Mouse (Mus musculus) ZHBTc4 (cell line): ENCODE measurements around the gene Defb21.

ENCODE experiments used
- DNase-seq: peaks from one replicate; pipeline ENCODE4 v3.0.0-alpha.2; 2011; ENCODE audit warnings: low read depth, low spot score

Gene Defb21

GRCm38 (mm10) chr2:152572114-152572794 lies at the start of gene Defb21:
TSS of gene Defb21 (plus strand) at chr2:152572744.
- peak; percentile 71 for DNase-seq

- DNase-seq = peak; percentile 72
Measured at GRCm38 (mm10) chr2:152539944-152540710, 32.4 kb upstream of the Defb21 start, which contains the start of gene Defb29. TSS of gene Defb29 (minus strand) at chr2:152540098.

GRCm38 (mm10) chr2:152541979-152542378 lies 30.6 kb upstream of the Defb21 start:
- no peak for DNase-seq

GRCm38 (mm10) chr2:152542897-152543296 lies 29.6 kb upstream of the Defb21 start:
- peak; percentile 42 for DNase-seq

DNA sequence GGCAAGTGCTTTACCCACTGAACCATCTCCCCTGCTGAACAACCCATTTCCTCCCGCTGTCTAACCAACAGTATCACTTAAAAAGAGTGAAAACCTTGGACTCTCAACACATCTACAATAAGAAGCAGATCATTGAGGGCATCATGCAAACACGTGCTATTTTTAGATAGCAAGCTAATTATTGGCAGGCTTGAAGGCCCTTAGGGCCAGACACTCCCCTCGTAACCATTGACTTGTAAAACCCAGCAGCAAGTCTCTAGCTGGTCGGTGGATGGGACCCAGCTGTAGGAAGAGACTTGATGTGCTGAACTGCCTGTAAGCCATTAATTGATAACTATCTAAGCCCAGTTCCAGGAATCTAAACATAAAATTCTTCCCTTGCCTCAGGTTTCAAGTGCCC lies 29.1 kb upstream of the Defb21 start:
- peak; percentile 33 for DNase-seq

GRCm38 (mm10) chr2:152544691-152545090 lies 27.9 kb upstream of the Defb21 start:
- peak; percentile 70 for DNase-seq

DNA sequence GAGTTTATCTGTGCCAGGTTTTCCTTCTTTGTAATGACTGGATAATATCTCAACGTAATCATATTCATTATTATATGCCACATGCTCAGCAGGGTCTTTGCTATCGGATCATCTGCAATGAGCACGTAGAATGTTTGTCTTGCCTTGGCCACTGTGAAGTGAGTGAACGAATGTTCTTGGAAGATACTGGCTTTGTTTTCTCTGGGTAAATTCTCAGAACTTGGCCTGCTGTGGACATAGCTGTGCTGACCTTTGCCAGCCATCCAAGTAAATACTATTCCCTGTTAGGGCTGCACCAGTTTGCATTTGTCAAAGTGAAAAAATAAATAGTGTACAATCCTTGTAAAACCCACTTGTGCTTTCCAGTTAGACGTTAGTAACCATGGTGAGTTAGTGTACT lies 24.4 kb upstream of the Defb21 start:
- DNase-seq = no peak

GRCm38 (mm10) chr2:152553774-152554423 lies 18.6 kb upstream of the Defb21 start:
- DNase-seq = peak; percentile 72

DNA sequence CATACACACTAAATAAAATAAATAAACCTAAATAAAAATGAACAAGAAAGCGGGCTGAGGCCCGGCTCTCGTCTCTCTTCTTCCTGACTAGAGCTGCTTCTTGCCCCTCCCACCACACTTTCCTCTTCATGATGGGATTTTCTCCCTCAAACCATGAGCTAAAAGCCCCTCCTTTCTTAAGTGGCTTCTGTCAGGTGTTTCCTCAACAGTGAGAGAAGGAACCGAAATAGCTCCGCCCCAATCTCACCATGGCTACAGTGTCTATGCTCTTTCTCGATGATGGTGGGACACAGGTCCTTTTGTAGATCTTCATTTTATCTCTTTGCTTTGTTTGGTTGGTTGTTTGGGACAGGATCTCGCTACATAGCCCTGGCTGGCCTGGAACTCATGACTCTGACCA lies 15.9 kb upstream of the Defb21 start:
- DNase-seq = no peak

DNA sequence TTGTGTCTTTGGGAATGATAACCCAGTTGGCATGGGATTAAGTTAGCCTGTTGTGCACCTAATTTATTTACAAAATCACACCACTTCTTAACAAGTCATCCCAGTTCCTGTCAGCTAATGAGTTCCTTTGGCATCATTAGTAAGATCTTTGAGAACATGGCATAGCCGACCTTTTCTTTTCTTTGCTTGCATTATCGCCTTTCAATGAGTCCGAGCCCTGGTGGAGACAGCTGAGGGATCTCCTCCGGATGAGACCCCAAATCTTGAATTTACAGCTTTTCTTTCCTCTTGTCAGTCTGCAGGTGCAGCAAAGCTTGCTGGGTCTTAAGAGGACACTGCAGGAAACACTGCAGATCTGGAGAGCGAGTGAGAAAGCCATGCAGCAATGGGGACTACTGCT lies 3.5 kb upstream of the Defb21 start, which contains the start of gene Gm17416:
TSS of gene Gm17416 (plus strand) at position 301 of the 400 bp plus-strand sequence.
- DNase-seq = no peak

DNA sequence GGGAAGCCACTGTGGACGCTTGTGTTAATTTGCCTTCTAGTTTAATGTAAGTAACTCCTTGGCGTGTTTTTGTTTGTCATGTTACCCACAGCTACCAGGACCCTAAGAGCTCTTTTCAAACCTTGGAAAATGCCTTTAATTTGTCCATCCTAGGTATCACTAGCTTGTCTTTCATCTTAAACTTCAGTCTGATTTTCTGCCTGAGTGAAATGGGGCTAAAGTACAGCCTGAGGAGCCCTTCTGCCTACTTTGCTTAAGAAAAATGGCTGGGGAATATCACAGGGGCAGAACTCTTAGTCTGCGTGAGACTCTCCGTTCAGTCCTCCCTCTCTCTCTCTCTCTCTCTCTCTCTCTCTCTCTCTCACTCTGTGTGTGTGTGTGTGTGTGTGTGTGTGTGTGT lies 2.7 kb upstream of the Defb21 start:
- no peak for DNase-seq

DNA sequence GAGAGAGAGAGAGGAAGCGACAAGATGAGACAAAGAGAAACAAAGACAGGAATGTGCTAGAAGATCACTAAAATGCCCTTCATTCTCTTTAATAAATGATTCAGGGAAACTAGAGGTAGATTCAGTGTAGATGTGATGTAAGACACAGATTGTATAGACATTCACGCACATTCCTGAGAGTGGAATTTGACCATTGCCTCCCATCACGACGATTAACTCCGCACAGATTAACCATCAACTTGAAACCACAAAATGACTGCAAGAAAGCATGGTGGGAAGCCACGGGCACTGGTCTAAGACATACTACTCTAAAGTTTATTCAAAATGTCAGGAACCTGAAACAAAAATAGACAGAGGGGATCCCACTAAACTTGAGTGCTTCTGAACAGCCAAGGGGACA lies 2.2 kb upstream of the Defb21 start:
- DNase-seq = no peak

GRCm38 (mm10) chr2:152573484-152573883 lies 940 bp downstream of the Defb21 start:
- DNase-seq = no peak

- DNase-seq = no peak
Measured at GRCm38 (mm10) chr2:152580107-152580506, 7.6 kb downstream of the Defb21 start, which contains the start of gene Defb19. TSS of gene Defb19 (minus strand) at chr2:152580312.

- no peak for DNase-seq
Measured at GRCm38 (mm10) chr2:152580612-152581011, 8.1 kb downstream of the Defb21 start.

DNA sequence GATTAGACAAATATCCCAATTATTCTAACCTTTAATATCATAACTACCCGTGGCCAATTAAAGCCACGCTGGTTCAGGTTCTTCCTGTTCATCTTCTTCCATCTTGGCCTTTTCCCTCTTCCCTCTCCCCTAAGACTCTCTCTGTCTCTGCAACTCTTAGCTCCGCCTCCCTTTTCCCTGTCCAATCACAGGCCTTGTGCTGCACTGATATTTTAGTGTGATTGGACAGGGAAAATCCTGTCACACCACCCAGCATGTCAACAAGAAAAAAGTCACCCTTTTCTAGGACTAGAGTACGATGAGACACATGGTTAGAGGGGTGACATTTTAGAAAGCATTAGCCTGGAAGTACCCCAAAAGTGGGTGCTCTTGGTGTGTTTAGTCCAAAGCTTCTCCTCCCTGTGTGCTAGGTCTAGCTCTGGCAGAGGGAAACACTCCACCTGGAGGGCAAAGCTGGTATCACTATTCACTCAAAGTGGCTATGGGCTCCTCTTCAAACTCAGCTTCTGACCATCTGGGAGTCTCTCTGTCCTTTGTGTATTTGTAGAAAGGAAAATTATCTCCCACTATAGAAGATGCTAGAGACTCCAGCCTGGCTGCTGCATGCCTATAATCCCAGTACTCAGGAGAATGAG lies 14.5 kb downstream of the Defb21 start:
- DNase-seq = peak; percentile 48

- no peak for DNase-seq
Measured at GRCm38 (mm10) chr2:152588450-152588849, 15.9 kb downstream of the Defb21 start.

DNA sequence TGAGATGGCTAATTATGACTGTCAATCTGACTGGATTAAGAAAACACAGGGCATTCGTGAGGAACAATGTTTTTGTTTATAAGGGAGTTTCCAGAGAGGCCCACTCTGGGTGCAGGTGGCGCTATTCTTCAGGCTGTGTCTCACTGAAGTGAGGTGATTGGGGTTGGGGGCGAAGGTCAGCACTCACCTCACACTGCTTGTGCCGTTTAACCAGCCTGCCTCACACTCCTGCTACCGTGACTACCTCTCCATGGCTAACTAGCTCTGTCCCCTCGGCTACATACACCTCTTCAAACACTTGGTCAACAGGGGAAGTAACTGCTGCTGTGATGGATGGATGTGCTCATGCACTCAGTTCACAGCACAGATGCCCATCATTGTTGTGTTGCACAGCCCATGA lies 16.5 kb downstream of the Defb21 start:
- no peak for DNase-seq

DNA sequence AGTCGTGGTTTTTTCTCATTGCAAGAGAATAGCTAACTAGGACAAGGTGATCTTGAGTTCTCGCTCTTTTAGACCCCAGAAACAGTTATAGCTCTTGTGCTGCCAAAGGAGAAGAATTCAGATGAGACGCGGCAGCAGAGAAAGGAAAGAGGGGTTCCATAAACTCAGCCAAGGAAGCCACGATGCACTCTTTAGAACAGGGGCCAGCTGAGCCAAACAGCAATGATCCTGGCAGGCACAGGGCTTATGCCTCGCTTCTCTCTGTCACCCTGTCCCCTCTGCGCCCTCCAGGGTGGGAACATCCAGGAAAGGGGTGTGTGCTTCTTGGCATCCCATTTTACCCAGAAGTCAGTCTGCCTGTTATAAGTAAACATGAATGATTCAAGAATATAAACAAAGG lies 26.8 kb downstream of the Defb21 start, which contains the start of gene Defb45:
TSS of gene Defb45 (minus strand) at position 101 of the 400 bp plus-strand sequence.
- no peak for DNase-seq

- DNase-seq = no peak
Measured at GRCm38 (mm10) chr2:152600076-152600475, 27.5 kb downstream of the Defb21 start.

- DNase-seq = peak; percentile 44
Measured at GRCm38 (mm10) chr2:152601275-152601960, 28.9 kb downstream of the Defb21 start.
